Mouse (Mus musculus): ENCODE results near the gene Tk2.

GRCm38 (mm10) chr8:104249442-104249996 lies 1.2 kb upstream of the Tk2 start:
- TF ChIP-seq TAL1 (conservative IDR thresholded peaks at IDR 0.05; ENCODE audit: low read depth, low read length) (no peak), CTCF (IDR thresholded peaks at IDR 0.05; ENCODE audit: low read depth, low read length) (no peak), GATA1 (IDR thresholded peaks at IDR 0.05; ENCODE audit: borderline replicate concordance, low read length) (no peak), POLR2AphosphoS5 (IDR thresholded peaks at IDR 0.05; ENCODE audit: insufficient replicate concordance, low read depth, low read length) (no peak)
